Mouse (Mus musculus): ENCODE results near the gene Tex21.

GRCm38 (mm10) chr12:76196709-76197054 is 49.9 kb downstream of the Tex21 start:
- TF ChIP-seq CTCF (IDR thresholded peaks at IDR 0.05; ENCODE audit: extremely low read depth, insufficient read length, insufficient replicate concordance, low read depth, low read length): peak; percentile 39; the same call in 1 of the 2 replicates
- TF ChIP-seq POLR2A (IDR thresholded peaks at IDR 0.05; ENCODE audit: low read depth, low read length): no peak
